Mouse (Mus musculus) left cerebral cortex, postnatal 4 days (tissue): ENCODE measurements around the gene Olfr243. TPM values are rescaled to one million over a fixed set of nuclear protein-coding genes. Genes with fewer than 3 reads are reported as not detected.
"Not testable (repeated sequence)": the region's sequence is repeated elsewhere in the genome, so short reads cannot be mapped to it uniquely, and the experiment has no call there.

Source experiments
- DNase-seq: peaks from one replicate; pipeline ENCODE4 v3.0.0-alpha.2; 2022
- intact Hi-C: fragments of 180-260 bp; cut with DNase I; formaldehyde crosslinking; loops from one replicate; pipeline ENCODE4 v1.15.1; 2025
- total RNA-seq, 2 experiments: library from RNA; stranded (reverse); gene quantifications; 2 replicates each; pipeline ENCODE4 v1.2.3; 2021

The Olfr243 gene
- not detected for total RNA-seq

- DNase-seq, result no peak
- intact Hi-C loops, result no loop called here
Measured at GRCm38 (mm10) chr7:103714371-103714770, at the start of gene Olfr243. Gene Olfr243, plus strand, starts transcription at chr7:103714671.

GRCm38 (mm10) chr7:103671091-103671490 lies 43.4 kb upstream of the Olfr243 start, which contains the start of gene Olfr624:
Gene Olfr624, minus strand, starts transcription at chr7:103671191.
- no peak for DNase-seq
- intact Hi-C loops, result no loop called here

- no peak for DNase-seq
- intact Hi-C loops, result no loop called here
Measured at GRCm38 (mm10) chr7:103682420-103682819, 32.1 kb upstream of the Olfr243 start, which contains the start of gene Olfr625-ps1. Gene Olfr625-ps1, plus strand, starts transcription at chr7:103682720.

- DNase-seq, result no peak
- intact Hi-C loops, result no loop called here
Measured at GRCm38 (mm10) chr7:103699469-103699868, 15.0 kb upstream of the Olfr243 start.

- intact Hi-C loops, result no loop called here
Measured at GRCm38 (mm10) chr7:103712024-103712423, 2.4 kb upstream of the Olfr243 start.

GRCm38 (mm10) chr7:103716398-103716797 lies 1.9 kb downstream of the Olfr243 start:
- intact Hi-C loops, DNase-seq: not testable (repeated sequence)

More at GRCm38 (mm10) chr7:103712024-103712423, 2.4 kb upstream of the Olfr243 start:
- DNase-seq, result no peak

- intact Hi-C loops, result no loop called here
- no peak for DNase-seq
Measured at GRCm38 (mm10) chr7:103730074-103730473, 15.6 kb downstream of the Olfr243 start, which contains the start of gene Olfr628. Gene Olfr628, plus strand, starts transcription at chr7:103730374.

- intact Hi-C loops, result no loop called here
- no peak for DNase-seq
Measured at GRCm38 (mm10) chr7:103744843-103745242, 30.4 kb downstream of the Olfr243 start, which contains the start of gene Olfr629. Gene Olfr629, minus strand, starts transcription at chr7:103744943.

GRCm38 (mm10) chr7:103757233-103757632 lies 42.8 kb downstream of the Olfr243 start, which contains the start of gene Olfr630:
Gene Olfr630, minus strand, starts transcription at chr7:103757333.
- DNase-seq, result no peak
- intact Hi-C loops, result no loop called here

GRCm38 (mm10) chr7:103762212-103762611 lies 47.7 kb downstream of the Olfr243 start:
- intact Hi-C loops, DNase-seq: not testable (repeated sequence)

- intact Hi-C loops, DNase-seq: not testable (repeated sequence)
Measured at GRCm38 (mm10) chr7:103767687-103768086, 53.2 kb downstream of the Olfr243 start.

Other genes with a start within 250 kb of the Olfr243 start
- not detected for gene Olfr608, start 244.8 kb upstream of the Olfr243 start, total RNA-seq
- gene Olfr609, start 216.6 kb upstream of the Olfr243 start, total RNA-seq, result not detected
- not detected for gene Olfr610, start 202.5 kb upstream of the Olfr243 start, total RNA-seq
- not detected for gene Olfr611, start 193.8 kb upstream of the Olfr243 start, total RNA-seq
- not detected for gene Olfr612, start 172.0 kb upstream of the Olfr243 start, total RNA-seq
- gene Olfr613, start 166.6 kb upstream of the Olfr243 start, total RNA-seq, result not detected
- not detected for gene Olfr615, start 158.6 kb upstream of the Olfr243 start, total RNA-seq
- gene Olfr616, start 145.5 kb upstream of the Olfr243 start, total RNA-seq, result not detected
- gene Olfr617, start 141.6 kb upstream of the Olfr243 start, total RNA-seq, result not detected
- not detected for gene Olfr618, start 124.6 kb upstream of the Olfr243 start, total RNA-seq
- not detected for gene Olfr619, start 114.1 kb upstream of the Olfr243 start, total RNA-seq
- gene Olfr620, start 102.1 kb upstream of the Olfr243 start, total RNA-seq, result not detected
- not detected for gene Olfr622, start 72.0 kb upstream of the Olfr243 start, total RNA-seq
- not detected for gene Olfr623, start 51.0 kb upstream of the Olfr243 start, total RNA-seq
- under 1 TPM in 1 of 2 experiments, not detected in 1; 0.08 TPM for gene Olfr624, start 43.5 kb upstream of the Olfr243 start, total RNA-seq
- gene Olfr625-ps1, start 32.0 kb upstream of the Olfr243 start, total RNA-seq, result not detected
- not detected for gene Olfr628, start 15.7 kb downstream of the Olfr243 start, total RNA-seq
- not detected for gene Olfr629, start 30.3 kb downstream of the Olfr243 start, total RNA-seq
- not detected for gene Olfr630, start 42.7 kb downstream of the Olfr243 start, total RNA-seq
- gene Olfr69, start 56.9 kb downstream of the Olfr243 start, total RNA-seq, result not detected
- gene Olfr68, start 65.0 kb downstream of the Olfr243 start, total RNA-seq, result not detected
- gene Olfr67, start 77.2 kb downstream of the Olfr243 start, total RNA-seq, result not detected
- gene Hbb-bt, start 99.3 kb downstream of the Olfr243 start, total RNA-seq, result 10 to 100 TPM in 1 of 2 experiments, 1 to 10 TPM in 1; 8.8 to 20.4 TPM
- 100 to 1,000 TPM in 1 of 2 experiments, 10 to 100 TPM in 1; 41.0 to 135 TPM for gene Hbb-bs, start 113.4 kb downstream of the Olfr243 start, total RNA-seq
- not detected for gene Hbb-bh2, start 125.8 kb downstream of the Olfr243 start, total RNA-seq
- gene Hbb-bh1, start 128.5 kb downstream of the Olfr243 start, total RNA-seq, result not detected
- gene Hbb-y, start 138.5 kb downstream of the Olfr243 start, total RNA-seq, result not detected
- gene Olfr66, start 171.6 kb downstream of the Olfr243 start, total RNA-seq, result not detected
- not detected for gene Olfr64, start 179.8 kb downstream of the Olfr243 start, total RNA-seq
- gene Olfr65, start 188.8 kb downstream of the Olfr243 start, total RNA-seq, result not detected
- gene Olfr631, start 214.2 kb downstream of the Olfr243 start, total RNA-seq, result not detected
- gene Olfr632, start 219.7 kb downstream of the Olfr243 start, total RNA-seq, result not detected
- not detected for gene Olfr633, start 229.8 kb downstream of the Olfr243 start, total RNA-seq